Mouse (Mus musculus) granulocyte monocyte progenitor cell, adult 5-6 weeks (primary cell): ENCODE data around the gene Clps. TPM values are rescaled to one million over a fixed set of nuclear protein-coding genes. Genes with fewer than 3 reads are reported as not detected.

Experiments
- ATAC-seq: replicated peaks from 2 replicates; pipeline ENCODE4 v1.8.0; 2016; ENCODE audit warnings: mild to moderate bottlenecking, moderate TSS enrichment, inconsistent platforms; ENCODE audit not compliant: poor library complexity, severe bottlenecking
- total RNA-seq, 2 experiments: library from RNA; stranded (forward) in 1 of 2; stranded (reverse) in 1 of 2; fragments of 200-712, 200-1000 nt in 1 of 2; fragments of >200 nt in 1 of 2; fragmentation: Nextera tagmentation in 1 of 2; gene quantifications; 2 replicates each; pipeline ENCODE4 v1.2.3; 2014 to 2017

The Clps gene
- total RNA-seq (2014; fragmentation: Nextera tagmentation) (not detected in 2 replicates), total RNA-seq (2017) (not detected in 2 replicates)

GRCm38 (mm10) chr17:28560598-28560997 lies at the start of gene Clps:
Gene Clps, minus strand, starts transcription at chr17:28560766.
- no peak for ATAC-seq

GRCm38 (mm10) chr17:28609543-28609942 lies 49.0 kb upstream of the Clps start:
- no peak for ATAC-seq

GRCm38 (mm10) chr17:28601557-28602250 lies 41.1 kb upstream of the Clps start:
- ATAC-seq, result no peak

- ATAC-seq, result no peak
Observed at GRCm38 (mm10) chr17:28600780-28601179, 40.2 kb upstream of the Clps start.

- 0 out of 2 replicates have a peak, but pooled peaks have one; percentile 17 for ATAC-seq
Observed at GRCm38 (mm10) chr17:28593965-28594364, 33.4 kb upstream of the Clps start.

- ATAC-seq, result peak; percentile 72
Observed at GRCm38 (mm10) chr17:28592998-28593397, 32.4 kb upstream of the Clps start.

- no peak for ATAC-seq
Observed at GRCm38 (mm10) chr17:28591476-28591875, 30.9 kb upstream of the Clps start.

GRCm38 (mm10) chr17:28590596-28590995 lies 30.0 kb upstream of the Clps start:
- no peak for ATAC-seq

GRCm38 (mm10) chr17:28588591-28588990 lies 28.0 kb upstream of the Clps start:
- no peak; the same call in 1 of the 2 replicates for ATAC-seq

GRCm38 (mm10) chr17:28586509-28586908 lies 25.9 kb upstream of the Clps start:
- ATAC-seq, result no peak

GRCm38 (mm10) chr17:28581056-28581455 lies 20.5 kb upstream of the Clps start:
- ATAC-seq, result no peak

GRCm38 (mm10) chr17:28580396-28580795 lies 19.8 kb upstream of the Clps start:
- ATAC-seq, result peak; percentile 59

GRCm38 (mm10) chr17:28575244-28576125 lies 14.9 kb upstream of the Clps start, which contains the start of gene Lhfpl5:
Gene Lhfpl5, plus strand, starts transcription at chr17:28575641.
- peak; percentile 93 for ATAC-seq

GRCm38 (mm10) chr17:28572941-28573340 lies 12.4 kb upstream of the Clps start:
- ATAC-seq, result no peak

GRCm38 (mm10) chr17:28572521-28572920 lies 12.0 kb upstream of the Clps start:
- no peak for ATAC-seq

GRCm38 (mm10) chr17:28571868-28572267 lies 11.3 kb upstream of the Clps start:
- ATAC-seq, result no peak

GRCm38 (mm10) chr17:28567541-28567940 lies 7.0 kb upstream of the Clps start:
- no peak for ATAC-seq

- ATAC-seq, result no peak
Observed at GRCm38 (mm10) chr17:28565181-28565580, 4.6 kb upstream of the Clps start.

- no peak for ATAC-seq
Observed at GRCm38 (mm10) chr17:28561613-28562012, 1.0 kb upstream of the Clps start.

GRCm38 (mm10) chr17:28557772-28558171 lies 2.8 kb downstream of the Clps start:
- no peak for ATAC-seq
